Mouse (Mus musculus) lung, postnatal 0 days (tissue): ENCODE results near the gene Tanc1.

Source experiments
- CTCF ChIP-seq: IDR thresholded peaks from 2 replicates; pipeline ENCODE4 v1.5.1; 2016; ENCODE audit warnings: antibody characterized with exemption, mild to moderate bottlenecking
- EP300 ChIP-seq: IDR thresholded peaks from 2 replicates; pipeline ENCODE4 v1.6.1; 2016; ENCODE audit warnings: antibody characterized with exemption, mild to moderate bottlenecking, control low read depth

GRCm38 (mm10) chr2:59788704-59789500 is 177.1 kb downstream of the Tanc1 start:
- TF ChIP-seq CTCF (no peak), EP300 (no peak)
